Mouse (Mus musculus): ENCODE results near the gene Pim1.

DNA sequence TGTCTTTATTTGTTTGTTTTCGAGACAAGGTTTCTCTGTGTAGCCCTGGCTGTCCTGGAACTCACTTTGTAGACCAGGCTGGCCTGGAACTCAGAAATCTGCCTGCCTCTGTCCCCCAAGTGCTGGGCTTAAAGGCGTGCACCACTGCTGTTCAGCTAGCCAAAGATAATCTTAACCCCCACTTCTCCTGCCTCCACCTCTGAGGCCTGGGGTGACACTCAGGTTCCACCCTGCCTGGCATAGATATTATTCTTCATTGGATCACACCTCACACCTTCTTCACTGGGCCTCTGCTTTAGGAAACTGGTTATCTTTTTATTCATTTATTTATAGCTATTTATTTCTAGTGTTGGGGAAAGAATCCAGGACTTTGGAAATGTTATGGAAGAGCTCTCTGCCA lies 10.3 kb upstream of the Pim1 start:
- TF ChIP-seq CTCF (IDR thresholded peaks at IDR 0.05; ENCODE audit: extremely low read depth, insufficient read depth, low read length) (no peak), POLR2A (IDR thresholded peaks at IDR 0.05; ENCODE audit: extremely low read depth, insufficient read depth, low read length) (no peak)

Measured in cortical plate, adult 2 months (tissue).